Mouse (Mus musculus) lung, embryonic 14.5 days (tissue): ENCODE data around the gene Dnaja1. TPM values are rescaled to one million over a fixed set of nuclear protein-coding genes. Genes with fewer than 3 reads are reported as not detected.

Experiments used
- ATAC-seq: fragments of 200-750 bp; cut with Nextera tagmentation; 2 replicates; pipeline ENCODE4 v1.8.0; 2017; ENCODE audit warnings: mild to moderate bottlenecking, moderate TSS enrichment, moderate library complexity; ENCODE audit not compliant: insufficient read depth
- DNase-seq: peaks from one replicate; pipeline ENCODE4 v3.0.0-alpha.2; 2015
- H3K27ac ChIP-seq: fragments of 300-500 bp; sonication (generic); 2 replicates; pipeline ENCODE4 v1.5.1; 2014; ENCODE audit warnings: low read depth, mild to moderate bottlenecking, moderate library complexity
- H3K27me3 ChIP-seq: fragments of 300-500 bp; sonication (generic); 2 replicates; pipeline ENCODE4 v1.6.1; 2014; ENCODE audit warnings: low read length, control low read depth; ENCODE audit not compliant: insufficient read depth
- H3K36me3 ChIP-seq: fragments of 300-500 bp; sonication (generic); 2 replicates; pipeline ENCODE4 v1.6.1; 2014; ENCODE audit warnings: control low read depth; ENCODE audit not compliant: insufficient read depth
- H3K4me1 ChIP-seq: fragments of 300-500 bp; sonication (generic); 2 replicates; pipeline ENCODE4 v1.6.1; 2014; ENCODE audit warnings: antibody characterized with exemption, control low read depth; ENCODE audit not compliant: insufficient read depth
- H3K4me2 ChIP-seq: fragments of 300-500 bp; sonication (generic); 2 replicates; pipeline ENCODE4 v1.6.1; 2014; ENCODE audit warnings: mild to moderate bottlenecking
- H3K4me3 ChIP-seq: fragments of 300-500 bp; sonication (generic); 2 replicates; pipeline ENCODE4 v1.5.1; 2014; ENCODE audit warnings: low read depth, low read length
- H3K9ac ChIP-seq: fragments of 300-500 bp; sonication (generic); 2 replicates; pipeline ENCODE4 v1.6.1; 2014
- H3K9me3 ChIP-seq: fragments of 300-500 bp; sonication (generic); 2 replicates; pipeline ENCODE4 v1.6.1; 2016; ENCODE audit warnings: low read depth, low read length, control low read depth
- CTCF ChIP-seq: IDR thresholded peaks from 2 replicates; pipeline ENCODE4 v1.5.1; 2016; ENCODE audit warnings: antibody characterized with exemption, low read depth
- WGBS: fragments of 180-500 bp; shearing (Covaris S2); extraction: QIAGEN DNeasy Blood & Tissue Kit; methylation state at CpG from one replicate; pipeline ENCODE4 v1.1.7; 2014; 5-methylcytosine and 5-hydroxymethylcytosine counted together
- polyA plus RNA-seq: library from polyadenylated mRNA; unstranded; fragments of >200 nt; fragmentation: Nextera tagmentation; extraction: Ambion mirVana; gene quantifications from 2 replicates; pipeline ENCODE4 v1.2.1, GENCODE M21; 2014

The Dnaja1 gene
- polyA plus RNA-seq, 1 experiment from 2014 or later: 393 TPM

GRCm38 (mm10) chr4:40735351-40735750 is 13.4 kb downstream of the Dnaja1 start:
- Histone ChIP-seq H3K4me2 (no peak overlapping the region), H3K27ac (no peak overlapping the region), H3K4me3 (no peak overlapping the region), H3K9ac (no peak overlapping the region), H3K9me3 (no peaks in the 10 kb centered on the region), H3K4me1 (no peaks in the 10 kb centered on the region), H3K36me3 (peaks cover 88% of the 10 kb centered on the region), H3K27me3 (no peaks in the 10 kb centered on the region)
- ATAC-seq: peak; percentile 21; the same call in 1 of the 2 replicates
- DNase-seq: no peak
- WGBS: 69% methylated on average over 1 of the region's 1 CpGs
- no peak for TF ChIP-seq CTCF

- peaks cover 29% of the 10 kb centered on the region for H3K36me3 ChIP-seq
- under 1% methylated on average over 37 of the region's 39 CpGs for WGBS
- H3K9ac ChIP-seq: peak overlapping the region; percentile 89
- peak overlapping the region; percentile 98 for H3K4me3 ChIP-seq
- DNase-seq (no peak), ATAC-seq (peak; percentile 86)
- H3K27me3 ChIP-seq: no peaks in the 10 kb centered on the region
- TF ChIP-seq CTCF: no peak
- peak overlapping the region; percentile 72 for H3K4me2 ChIP-seq
- 0 out of 2 replicates have a peak, but pooled peaks cover 2% of the 10 kb centered on the region for H3K4me1 ChIP-seq
- peak overlapping the region; percentile 32; the same call in 1 of the 2 replicates for H3K27ac ChIP-seq
- H3K9me3 ChIP-seq: no peaks in the 10 kb centered on the region
Observed at GRCm38 (mm10) chr4:40757157-40757779, 35.3 kb downstream of the Dnaja1 start.

- WGBS: under 1% methylated on average over 40 of the region's 40 CpGs
- Histone ChIP-seq H3K4me1 (0 out of 2 replicates have a peak, but pooled peaks cover 2% of the 10 kb centered on the region), H3K27me3 (no peaks in the 10 kb centered on the region), H3K4me2 (peak within 1 kb of the TSS; percentile 72), H3K36me3 (peaks cover 24% of the 10 kb centered on the region), H3K9me3 (no peaks in the 10 kb centered on the region), H3K9ac (peak within 1 kb of the TSS; percentile 89), H3K27ac (peak within 1 kb of the TSS; percentile 32; the same call in 1 of the 2 replicates), H3K4me3 (peak within 1 kb of the TSS; percentile 98)
- no peak for TF ChIP-seq CTCF
- DNase-seq (peak; percentile 99), ATAC-seq (peak; percentile 99)
Observed at GRCm38 (mm10) chr4:40757780-40758420, 36.0 kb downstream of the Dnaja1 start, which contains the start of gene Smu1. Gene Smu1 (minus strand): TSS chr4:40757923.

- 0 out of 2 replicates have a peak, but pooled peaks cover 2% of the 10 kb centered on the region for H3K4me1 ChIP-seq
- H3K36me3 ChIP-seq: peaks cover 5% of the 10 kb centered on the region; the same call in 1 of the 2 replicates
- DNase-seq (no peak), ATAC-seq (no peak)
- no peak overlapping the region for H3K27ac ChIP-seq
- no peak overlapping the region for H3K9ac ChIP-seq
- H3K27me3 ChIP-seq: no peaks in the 10 kb centered on the region
- H3K4me3 ChIP-seq: no peak overlapping the region
- 49% methylated on average over 5 of the region's 5 CpGs for WGBS
- TF ChIP-seq CTCF: no peak
- no peaks in the 10 kb centered on the region for H3K9me3 ChIP-seq
- no peak overlapping the region for H3K4me2 ChIP-seq
Observed at GRCm38 (mm10) chr4:40759876-40760275, 37.9 kb downstream of the Dnaja1 start.

- Histone ChIP-seq H3K36me3 (no peaks in the 10 kb centered on the region), H3K4me2 (peak overlapping the region; percentile 55), H3K9ac (0 out of 2 replicates have a peak overlapping the region, but pooled peaks have one; percentile 10), H3K4me1 (peaks cover 4% of the 10 kb centered on the region; the same call in 1 of the 2 replicates), H3K4me3 (peak overlapping the region; percentile 18), H3K27ac (peak overlapping the region; percentile 52; the same call in 1 of the 2 replicates), H3K9me3 (no peaks in the 10 kb centered on the region), H3K27me3 (no peaks in the 10 kb centered on the region)
- peak; percentile 98 for TF ChIP-seq CTCF
- 17% methylated on average over 12 of the region's 12 CpGs for WGBS
- peak; percentile 91 for DNase-seq
- peak; percentile 44 for ATAC-seq
Observed at GRCm38 (mm10) chr4:40774279-40775259, 52.6 kb downstream of the Dnaja1 start.

DNA sequence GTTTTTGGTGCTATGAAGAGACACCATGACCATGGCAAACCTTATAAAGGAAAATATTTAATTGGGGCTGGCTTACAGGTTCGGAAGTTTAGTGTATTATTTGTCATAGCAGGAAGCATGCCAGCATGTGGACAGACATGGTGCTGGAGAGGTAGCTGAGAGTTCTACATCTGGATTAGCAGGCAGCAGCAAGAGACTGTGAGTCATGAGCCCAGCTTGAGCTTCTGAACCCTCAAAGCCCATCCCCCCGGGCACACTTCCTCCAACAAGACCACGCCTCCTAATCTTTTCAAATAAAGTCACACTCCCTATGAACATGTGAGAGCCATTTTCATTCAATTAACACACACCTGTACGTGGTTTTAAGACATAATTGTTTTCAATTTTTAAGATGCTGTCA is 54.5 kb downstream of the Dnaja1 start:
- Histone ChIP-seq H3K4me1 (peaks cover 9% of the 10 kb centered on the region), H3K27me3 (no peaks in the 10 kb centered on the region), H3K9me3 (no peaks in the 10 kb centered on the region), H3K9ac (no peak overlapping the region), H3K36me3 (no peaks in the 10 kb centered on the region), H3K4me3 (no peak overlapping the region), H3K4me2 (no peak overlapping the region), H3K27ac (no peak overlapping the region)
- ATAC-seq: no peak
- peak; percentile 19 for DNase-seq
- TF ChIP-seq CTCF: no peak
- 72% methylated on average over 4 of the region's 4 CpGs for WGBS
